Mouse (Mus musculus) forebrain, embryonic 16.5 days (tissue): ENCODE measurements at regions not wholly inside any gene's neighbourhood (a gene's known extent, or its start where the extent isn't known, plus 50 kb on each side); places are given as distances from the start of the nearest gene placed in this dataset.
A peak's percentile ranks its signal among the peaks of the same experiment; 100 is the strongest.
"Not testable (repeated sequence)": the region's sequence is repeated elsewhere in the genome, so short reads cannot be mapped to it uniquely, and the experiment has no call there.

ENCODE experiments used
- ATAC-seq: fragments of 200-750 bp; cut with Nextera tagmentation; 2 replicates; pipeline ENCODE4 v1.8.0; 2017; ENCODE audit warnings: mild to moderate bottlenecking, moderate library complexity
- H3K27ac ChIP-seq: fragments of 300-500 bp; sonication (generic); 2 replicates; pipeline ENCODE4 v1.5.1; 2014; ENCODE audit warnings: low read length, control low read depth
- H3K27me3 ChIP-seq: fragments of 300-500 bp; sonication (generic); replicated peaks from 2 replicates; pipeline ENCODE4 v1.6.1; 2014; ENCODE audit warnings: low read length; ENCODE audit not compliant: control insufficient read depth, insufficient read depth
- H3K36me3 ChIP-seq: fragments of 300-500 bp; sonication (generic); 2 replicates; pipeline ENCODE4 v1.6.1; 2014; ENCODE audit not compliant: control insufficient read depth, insufficient read depth
- H3K4me1 ChIP-seq: fragments of 300-500 bp; sonication (generic); replicated peaks from 2 replicates; pipeline ENCODE4 v1.6.1; 2014; ENCODE audit warnings: low read length; ENCODE audit not compliant: control insufficient read depth, insufficient read depth
- H3K4me2 ChIP-seq: fragments of 300-500 bp; sonication (generic); 2 replicates; pipeline ENCODE4 v1.6.1; 2014; ENCODE audit warnings: mild to moderate bottlenecking, low read length, control low read depth
- H3K4me3 ChIP-seq: fragments of 300-500 bp; sonication (generic); replicated peaks from 2 replicates; pipeline ENCODE4 v1.5.1; 2014; ENCODE audit warnings: mild to moderate bottlenecking, low read length, control low read depth
- H3K9ac ChIP-seq: fragments of 300-500 bp; sonication (generic); replicated peaks from 2 replicates; pipeline ENCODE4 v1.6.1; 2014; ENCODE audit warnings: low read depth, low read length, control low read depth
- H3K9me3 ChIP-seq: fragments of 300-500 bp; sonication (generic); 2 replicates; pipeline ENCODE4 v1.6.1; 2016; ENCODE audit warnings: low read length; ENCODE audit not compliant: control insufficient read depth
- WGBS: fragments of 180-500 bp; shearing (Covaris S2); extraction: QIAGEN DNeasy Blood & Tissue Kit; methylation state at CpG from one replicate; pipeline ENCODE4 v1.1.7; 2014; 5-methylcytosine and 5-hydroxymethylcytosine counted together

DNA sequence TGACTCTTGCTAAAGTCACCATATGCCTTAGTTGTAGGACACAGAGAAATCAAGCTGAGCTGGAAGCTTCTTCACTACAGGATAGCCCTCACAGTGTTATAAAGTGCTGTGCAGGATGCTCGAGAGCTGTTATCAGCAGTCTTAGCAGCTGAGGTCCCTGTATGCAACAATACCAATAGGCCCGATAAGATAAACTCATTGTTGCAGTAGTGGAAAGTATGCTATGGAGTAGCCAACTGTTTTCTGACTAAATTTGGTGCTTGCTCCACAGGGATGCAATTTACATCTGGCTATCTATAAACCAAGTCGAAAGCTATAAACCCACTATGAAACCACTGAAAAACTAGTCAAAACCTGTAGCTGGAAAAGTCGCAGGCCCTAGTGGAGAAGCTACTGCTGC lies 715.3 kb upstream of the Diaph2 start:
- no peak overlapping the region for H3K4me3 ChIP-seq
- 86% methylated on average over 4 of the region's 4 CpGs for WGBS
- H3K9ac ChIP-seq: no peak overlapping the region
- no peak for ATAC-seq
- no peaks in the 10 kb centered on the region for H3K27me3 ChIP-seq
- no peak overlapping the region for H3K27ac ChIP-seq
- H3K9me3 ChIP-seq: no peaks in the 10 kb centered on the region
- no peak overlapping the region for H3K4me2 ChIP-seq
- H3K36me3 ChIP-seq: no peaks in the 10 kb centered on the region
- no peaks in the 10 kb centered on the region for H3K4me1 ChIP-seq

GRCm38 (mm10) chrX:129056408-129056807 lies 693.1 kb upstream of the Diaph2 start:
- H3K4me1 ChIP-seq, H3K27me3 ChIP-seq, H3K9me3 ChIP-seq, ATAC-seq, H3K9ac ChIP-seq, H3K36me3 ChIP-seq, H3K4me2 ChIP-seq, H3K27ac ChIP-seq, H3K4me3 ChIP-seq: not testable (repeated sequence)
- 82% methylated on average over 1 of the region's 1 CpGs for WGBS

GRCm38 (mm10) chrX:129095809-129096208 lies 653.7 kb upstream of the Diaph2 start:
- H3K4me1 ChIP-seq, H3K27me3 ChIP-seq, H3K36me3 ChIP-seq, H3K4me3 ChIP-seq, H3K9ac ChIP-seq, ATAC-seq, H3K4me2 ChIP-seq, H3K27ac ChIP-seq, H3K9me3 ChIP-seq: not testable (repeated sequence)
- WGBS: 70% methylated on average over 1 of the region's 1 CpGs

DNA sequence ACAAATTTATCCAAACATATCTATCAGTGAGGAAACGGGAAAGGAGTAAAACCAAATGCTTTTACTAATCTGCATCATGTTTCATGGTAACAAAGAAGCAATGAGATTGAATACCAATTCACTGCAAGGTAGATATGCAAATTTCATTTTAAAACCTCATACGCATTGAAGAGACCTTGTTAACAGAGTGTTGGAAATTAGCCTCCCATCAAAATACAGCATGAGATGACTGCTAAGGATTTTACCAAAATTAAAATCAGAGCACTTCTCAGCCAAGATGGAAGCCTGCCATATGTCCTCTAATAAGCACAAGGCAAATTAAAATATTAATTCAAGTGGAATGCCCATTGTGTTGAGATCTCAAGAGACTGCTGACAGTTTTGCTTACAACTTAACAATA lies 651.2 kb upstream of the Diaph2 start:
- no peak overlapping the region for H3K9ac ChIP-seq
- H3K4me3 ChIP-seq: no peak overlapping the region
- no peaks in the 10 kb centered on the region for H3K36me3 ChIP-seq
- peaks cover 2% of the 10 kb centered on the region; the same call in 1 of the 2 replicates for H3K9me3 ChIP-seq
- peak; percentile 81 for ATAC-seq
- 18% methylated on average over 2 of the region's 2 CpGs for WGBS
- no peak overlapping the region for H3K4me2 ChIP-seq
- no peak overlapping the region for H3K27ac ChIP-seq
- H3K27me3 ChIP-seq: no peaks in the 10 kb centered on the region
- no peaks in the 10 kb centered on the region for H3K4me1 ChIP-seq

DNA sequence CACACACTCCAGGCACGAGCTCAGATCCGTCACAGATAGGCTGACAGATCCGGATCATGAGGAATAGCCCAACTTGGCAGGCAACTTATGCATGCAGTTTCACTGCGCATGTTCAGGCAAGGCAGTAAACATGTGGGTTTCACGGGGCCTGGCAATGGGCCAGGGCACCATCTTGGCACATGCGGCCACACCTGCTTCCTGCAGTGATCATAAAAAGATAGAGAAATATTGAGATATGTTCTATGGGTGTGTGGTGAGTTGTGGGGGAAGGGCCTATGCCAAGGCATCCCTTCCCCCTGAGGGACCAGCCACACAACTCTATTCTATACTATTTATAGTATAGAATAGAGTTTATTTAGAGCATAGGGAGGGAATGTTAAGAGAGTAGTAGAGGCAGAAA lies 647.3 kb upstream of the Diaph2 start:
- H3K9ac ChIP-seq: no peak overlapping the region
- no peaks in the 10 kb centered on the region for H3K27me3 ChIP-seq
- H3K4me1 ChIP-seq: no peaks in the 10 kb centered on the region
- no peak overlapping the region for H3K27ac ChIP-seq
- no peaks in the 10 kb centered on the region for H3K36me3 ChIP-seq
- no peak for ATAC-seq
- H3K4me2 ChIP-seq: no peak overlapping the region
- 75% methylated on average over 6 of the region's 6 CpGs for WGBS
- H3K4me3 ChIP-seq: no peak overlapping the region
- peaks cover 2% of the 10 kb centered on the region; the same call in 1 of the 2 replicates for H3K9me3 ChIP-seq

- Histone ChIP-seq H3K27me3 (no peaks in the 10 kb centered on the region), H3K4me1 (no peaks in the 10 kb centered on the region), H3K4me2 (no peak overlapping the region), H3K4me3 (no peak overlapping the region), H3K9me3 (peaks cover 2% of the 10 kb centered on the region; the same call in 1 of the 2 replicates), H3K9ac (no peak overlapping the region), H3K27ac (no peak overlapping the region), H3K36me3 (no peaks in the 10 kb centered on the region)
- no peak for ATAC-seq
- WGBS: 81% methylated on average over 4 of the region's 4 CpGs
Measured at GRCm38 (mm10) chrX:129103239-129103638, 646.3 kb upstream of the Diaph2 start.
